Mouse (Mus musculus) heart, adult 2 months (tissue): Measurements from ENCODE around the gene Dnajb3. TPM values are rescaled to one million over a fixed set of nuclear protein-coding genes. Genes with fewer than 3 reads are reported as not detected.
"Not testable (repeated sequence)": the region's sequence is repeated elsewhere in the genome, so short reads cannot be mapped to it uniquely, and the experiment has no call there.

Experiments used
- DNase-seq, 2 experiments: peaks; one replicate each; pipeline ENCODE4 v3.0.0; 2021
- H3K27ac ChIP-seq: fragments of 200-600 bp; 2 replicates; pipeline ENCODE4 v1.8.1; 2022
- H3K27me3 ChIP-seq: fragments of 200-500 bp; 2 replicates; pipeline ENCODE4 v1.6.1; 2012; ENCODE audit warnings: mild to moderate bottlenecking, low read length, inconsistent platforms, mixed read lengths; ENCODE audit not compliant: control insufficient read depth, insufficient read depth
- H3K36me3 ChIP-seq: fragments of 200-500 bp; 2 replicates; pipeline ENCODE4 v1.6.1; 2012; ENCODE audit warnings: low read length, inconsistent platforms; ENCODE audit not compliant: control insufficient read depth, insufficient read depth
- H3K4me1 ChIP-seq: fragments of 200-500 bp; 2 replicates; pipeline ENCODE4 v1.6.1; 2011; ENCODE audit warnings: low read length; ENCODE audit not compliant: control insufficient read depth, insufficient read depth
- H3K4me3 ChIP-seq: fragments of 200-600 bp; 2 replicates; pipeline ENCODE4 v1.8.1; 2022
- H3K79me2 ChIP-seq: fragments of 200-500 bp; replicated peaks from 2 replicates; pipeline ENCODE4 v1.6.1; 2012; ENCODE audit warnings: mild to moderate bottlenecking, inconsistent platforms, low read length, moderate library complexity, mixed read lengths; ENCODE audit not compliant: control insufficient read depth, insufficient read depth
- H3K9ac ChIP-seq: fragments of 200-500 bp; 2 replicates; pipeline ENCODE4 v1.6.1; 2012; ENCODE audit warnings: low read depth, mild to moderate bottlenecking, control low read depth, inconsistent platforms, low read length, mixed read lengths
- CTCF ChIP-seq: fragments of 200-600 bp; IDR thresholded peaks from 2 replicates; pipeline ENCODE4 v1.8.1; 2022; ENCODE audit warnings: antibody characterized with exemption, mild to moderate bottlenecking, moderate library complexity
- EP300 ChIP-seq: fragments of 200-500 bp; IDR thresholded peaks from 2 replicates; pipeline ENCODE4 v1.6.1; 2011; ENCODE audit warnings: low read depth, low read length, control low read depth; ENCODE audit not compliant: insufficient read depth
- POLR2A ChIP-seq: fragments of 200-500 bp; IDR thresholded peaks from 2 replicates; pipeline ENCODE4 v1.6.1; 2011; ENCODE audit warnings: mild to moderate bottlenecking, low read depth, low read length, control low read depth; ENCODE audit not compliant: insufficient read depth
- WGBS: fragments of 180-500 bp; shearing (Covaris S2); methylation state at CpG from one replicate; pipeline ENCODE4 v1.1.7; 2018; 5-methylcytosine and 5-hydroxymethylcytosine counted together
- intact Hi-C: fragments of 180-260 bp; cut with DNase I; formaldehyde crosslinking; loops from one replicate; pipeline ENCODE4 v1.15.1; 2025
- polyA plus RNA-seq: library from polyadenylated mRNA; depleted of rRNA; stranded (reverse); fragments of >200 nt; gene quantifications from 2 replicates; pipeline ENCODE4 v1.2.3, GENCODE M21; 2012; rRNA removed
- total RNA-seq, 2 experiments: library from RNA; stranded (reverse); gene quantifications; 2 replicates each; pipeline ENCODE4 v1.2.3; 2021

Gene Dnajb3
- total and polyA plus RNA-seq, 3 experiments = 0.23 to 0.66 TPM; not detected in 1

DNA sequence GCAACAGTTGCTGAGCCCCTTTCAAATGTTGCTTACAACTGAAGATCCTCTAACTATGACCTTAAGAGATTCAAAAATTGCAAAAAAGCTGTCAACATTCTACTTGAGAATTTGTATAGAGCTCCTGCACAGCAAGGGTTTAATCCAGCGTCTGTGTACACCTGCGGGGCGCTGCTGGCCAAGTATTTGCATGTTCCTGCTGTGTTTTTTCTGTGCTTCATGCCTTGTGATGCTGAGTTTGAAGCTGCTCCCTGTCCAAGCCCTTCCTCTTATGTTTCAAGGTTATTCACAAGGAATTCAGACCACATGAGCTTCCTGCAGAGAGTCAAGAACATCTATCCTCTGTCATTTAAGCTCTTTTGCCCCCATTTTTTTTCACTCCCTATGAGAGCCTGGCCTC is 13.4 kb downstream of the Dnajb3 start:
- H3K4me3 ChIP-seq = no peak overlapping the region
- H3K9ac ChIP-seq = no peak overlapping the region
- no peaks in the 10 kb centered on the region for H3K4me1 ChIP-seq
- no peaks in the 10 kb centered on the region for H3K79me2 ChIP-seq
- intact Hi-C loops = no loop called here
- no peaks in the 10 kb centered on the region for H3K27me3 ChIP-seq
- 72% methylated on average over 3 of the region's 3 CpGs for WGBS
- no peak for DNase-seq
- H3K27ac ChIP-seq = no peak overlapping the region
- no peak for TF ChIP-seq CTCF
- TF ChIP-seq EP300 = no peak
- no peak for TF ChIP-seq POLR2A
- H3K36me3 ChIP-seq = no peaks in the 10 kb centered on the region

DNA sequence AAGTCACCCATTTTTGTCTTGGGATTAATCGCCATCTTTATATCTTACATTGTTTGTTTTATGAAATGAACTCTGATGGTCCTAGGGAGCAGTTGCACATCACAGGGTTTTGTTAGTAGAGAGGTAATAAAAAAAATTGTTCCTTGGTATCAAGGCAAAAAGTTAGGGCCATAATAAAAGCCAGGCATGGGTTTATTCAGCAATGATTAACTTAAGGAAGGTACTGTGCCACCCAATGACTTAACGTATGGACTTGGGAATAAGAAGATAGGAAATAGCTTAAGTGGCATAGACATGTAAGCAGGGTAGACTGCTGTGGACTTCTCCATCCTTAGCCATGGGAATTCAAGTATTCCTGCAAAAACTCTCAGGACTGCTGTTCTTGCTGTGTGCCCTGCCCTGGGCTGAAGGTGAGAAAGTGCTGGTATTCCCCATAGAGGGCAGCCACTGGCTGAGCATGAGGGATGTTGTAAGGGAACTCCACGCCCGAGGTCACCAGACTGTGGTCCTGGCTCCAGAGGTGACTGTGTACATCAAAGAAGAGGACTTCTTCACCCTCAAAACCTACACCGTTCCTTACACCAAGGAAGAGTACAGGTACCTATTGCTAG is 19.2 kb downstream of the Dnajb3 start:
- no peak overlapping the region for H3K4me3 ChIP-seq
- H3K4me1 ChIP-seq = no peaks in the 10 kb centered on the region
- no peak overlapping the region for H3K9ac ChIP-seq
- intact Hi-C loops = no loop called here
- H3K36me3 ChIP-seq = no peaks in the 10 kb centered on the region
- H3K27me3 ChIP-seq = no peaks in the 10 kb centered on the region
- WGBS = 88% methylated on average over 5 of the region's 5 CpGs
- no peak for TF ChIP-seq CTCF
- no peak for TF ChIP-seq EP300
- no peak for TF ChIP-seq POLR2A
- no peaks in the 10 kb centered on the region for H3K79me2 ChIP-seq
- no peak overlapping the region for H3K27ac ChIP-seq
- no peak for DNase-seq

- Histone ChIP-seq H3K9ac (no peak overlapping the region), H3K4me1 (no peaks in the 10 kb centered on the region), H3K27me3 (no peaks in the 10 kb centered on the region), H3K79me2 (no peaks in the 10 kb centered on the region), H3K4me3 (no peak overlapping the region), H3K36me3 (no peaks in the 10 kb centered on the region), H3K27ac (no peak overlapping the region)
- intact Hi-C loops = no loop called here
- no peak for TF ChIP-seq EP300
- no peak for TF ChIP-seq POLR2A
- no peak for TF ChIP-seq CTCF
- no peak for DNase-seq
- WGBS = 84% methylated on average over 1 of the region's 1 CpGs
Observed at GRCm38 (mm10) chr1:88179657-88180056, 25.9 kb downstream of the Dnajb3 start.

DNA sequence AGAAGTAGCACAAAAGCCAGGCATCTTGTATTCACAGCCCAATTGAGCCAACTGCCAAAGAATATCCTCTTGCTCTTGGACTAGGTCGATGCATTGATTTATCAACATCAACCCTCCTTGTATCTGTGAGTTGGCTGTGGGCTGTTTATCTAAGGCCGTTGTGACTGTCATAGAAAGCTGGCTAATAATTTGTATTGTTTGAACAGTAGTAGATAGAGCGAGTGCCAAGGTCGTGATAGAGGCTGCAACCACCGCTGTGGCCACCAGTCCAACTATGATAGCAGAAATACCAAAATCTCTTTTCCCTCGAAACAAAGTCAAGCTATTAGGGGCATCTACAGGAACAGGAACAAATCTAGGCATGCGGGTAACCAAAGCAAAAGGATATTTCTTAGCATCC is 33.4 kb downstream of the Dnajb3 start:
- H3K36me3 ChIP-seq, H3K27ac ChIP-seq, H3K4me1 ChIP-seq, H3K27me3 ChIP-seq, intact Hi-C loops, H3K9ac ChIP-seq, H3K79me2 ChIP-seq, DNase-seq, H3K4me3 ChIP-seq: not testable (repeated sequence)
- 71% methylated on average over 7 of the region's 7 CpGs for WGBS

- intact Hi-C loops = no loop called here
- Histone ChIP-seq H3K79me2 (no peaks in the 10 kb centered on the region), H3K36me3 (no peaks in the 10 kb centered on the region), H3K4me1 (no peaks in the 10 kb centered on the region), H3K4me3 (no peak within 1 kb of the TSS), H3K27me3 (no peaks in the 10 kb centered on the region), H3K9ac (no peak within 1 kb of the TSS), H3K27ac (no peak within 1 kb of the TSS)
- DNase-seq = no peak
- TF ChIP-seq POLR2A (no peak), CTCF (no peak), EP300 (no peak)
- WGBS = 83% methylated on average over 5 of the region's 5 CpGs
Observed at GRCm38 (mm10) chr1:88165711-88166110, 39.9 kb downstream of the Dnajb3 start, which contains the start of gene Ugt1a5. Gene Ugt1a5, plus strand, starts transcription at chr1:88166012.

DNA sequence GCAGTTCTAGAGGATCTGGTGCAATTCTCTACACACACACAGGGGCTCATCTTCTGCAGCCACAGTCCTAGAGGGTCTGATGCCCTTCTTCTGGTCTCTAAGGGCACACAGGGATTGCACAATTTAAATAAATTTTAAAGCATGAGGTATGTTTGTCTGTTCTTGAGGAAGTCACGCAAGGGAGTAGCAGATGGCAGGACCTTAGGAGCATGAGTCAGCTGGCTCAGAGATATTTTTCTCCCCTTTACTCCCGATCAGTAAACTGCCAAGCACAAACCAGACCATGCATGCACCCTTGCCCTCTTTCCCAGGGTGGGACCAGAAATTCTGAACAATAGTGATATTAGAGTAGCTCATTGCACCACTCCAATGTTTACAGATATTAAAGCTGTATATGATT is 47.2 kb downstream of the Dnajb3 start:
- Histone ChIP-seq H3K79me2 (no peaks in the 10 kb centered on the region), H3K27me3 (no peaks in the 10 kb centered on the region), H3K9ac (no peak overlapping the region), H3K4me3 (no peak overlapping the region), H3K27ac (no peak overlapping the region), H3K36me3 (no peaks in the 10 kb centered on the region), H3K4me1 (no peaks in the 10 kb centered on the region)
- TF ChIP-seq EP300 (no peak), POLR2A (no peak), CTCF (no peak)
- DNase-seq = no peak
- intact Hi-C loops = no loop called here
- 55% methylated on average over 2 of the region's 2 CpGs for WGBS

Other genes starting within 250 kb of the Dnajb3 start
- gene Usp40, start 197.2 kb downstream of the Dnajb3 start, total RNA-seq = 10 to 100 TPM; 15.2 to 15.6 TPM
- 9.3 and 12.7 TPM in 2 replicates for gene Usp40, start 197.2 kb downstream of the Dnajb3 start, polyA plus RNA-seq
- gene Ugt1a10, start 150.4 kb downstream of the Dnajb3 start, total RNA-seq = not detected
- gene Ugt1a10, start 150.4 kb downstream of the Dnajb3 start, polyA plus RNA-seq = not detected in 2 replicates
- not detected for gene Ugt1a9, start 135.0 kb downstream of the Dnajb3 start, total RNA-seq
- gene Ugt1a9, start 135.0 kb downstream of the Dnajb3 start, polyA plus RNA-seq = not detected in 2 replicates
- not detected for gene Ugt1a8, start 118.0 kb downstream of the Dnajb3 start, total RNA-seq
- gene Ugt1a8, start 118.0 kb downstream of the Dnajb3 start, polyA plus RNA-seq = not detected in 2 replicates
- 1 to 10 TPM in 1 of 2 experiments, under 1 TPM in 1; 0.70 to 1.2 TPM for gene Ugt1a7c, start 110.7 kb downstream of the Dnajb3 start, total RNA-seq
- 0.26 and 0.90 TPM in 2 replicates for gene Ugt1a7c, start 110.7 kb downstream of the Dnajb3 start, polyA plus RNA-seq
- 1 to 10 TPM; 1.4 to 1.8 TPM for gene Ugt1a6b, start 102.5 kb downstream of the Dnajb3 start, total RNA-seq
- gene Ugt1a6b, start 102.5 kb downstream of the Dnajb3 start, polyA plus RNA-seq = 0.64 and 4.2 TPM in 2 replicates
- 1 to 10 TPM; 2.1 to 2.4 TPM for gene Ugt1a6a, start 71.0 kb downstream of the Dnajb3 start, total RNA-seq
- gene Ugt1a6a, start 71.0 kb downstream of the Dnajb3 start, polyA plus RNA-seq = 2.6 and 3.7 TPM in 2 replicates
- not detected for gene Ugt1a5, start 39.8 kb downstream of the Dnajb3 start, total RNA-seq
- not detected in 2 replicates for gene Ugt1a5, start 39.8 kb downstream of the Dnajb3 start, polyA plus RNA-seq
- not detected for gene Ugt1a2, start 5.2 kb downstream of the Dnajb3 start, total RNA-seq
- gene Ugt1a2, start 5.2 kb downstream of the Dnajb3 start, polyA plus RNA-seq = not detected in 2 replicates
- not detected for gene Ugt1a1, start 6.2 kb upstream of the Dnajb3 start, total RNA-seq
- gene Ugt1a1, start 6.2 kb upstream of the Dnajb3 start, polyA plus RNA-seq = 0.32 TPM in 1 of 2 replicates, not detected in the other
- gene Mroh2a, start 21.2 kb upstream of the Dnajb3 start, total RNA-seq = under 1 TPM in 1 of 2 experiments, not detected in 1; 0.13 TPM
- gene Mroh2a, start 21.2 kb upstream of the Dnajb3 start, polyA plus RNA-seq = 0.06 TPM in 2 replicates
- gene Hjurp, start 71.9 kb upstream of the Dnajb3 start, total RNA-seq = 10 to 100 TPM in 1 of 2 experiments, 1 to 10 TPM in 1; 8.7 to 11.5 TPM
- 12.7 and 23.9 TPM in 2 replicates for gene Hjurp, start 71.9 kb upstream of the Dnajb3 start, polyA plus RNA-seq
- gene Trpm8, start 71.9 kb upstream of the Dnajb3 start, total RNA-seq = not detected
- not detected in 2 replicates for gene Trpm8, start 71.9 kb upstream of the Dnajb3 start, polyA plus RNA-seq
- gene Spp2, start 201.2 kb upstream of the Dnajb3 start, total RNA-seq = not detected
- not detected in 2 replicates for gene Spp2, start 201.2 kb upstream of the Dnajb3 start, polyA plus RNA-seq